Mouse (Mus musculus) kidney, postnatal 25 days (tissue): ENCODE data around the gene Nme4.

ENCODE experiments used
- DNase-seq, 2 experiments: peaks; one replicate each; pipeline ENCODE4 v3.0.0; 2021; ENCODE audit warnings: mixed read lengths in 2 of 2

Nme4 gene

DNA sequence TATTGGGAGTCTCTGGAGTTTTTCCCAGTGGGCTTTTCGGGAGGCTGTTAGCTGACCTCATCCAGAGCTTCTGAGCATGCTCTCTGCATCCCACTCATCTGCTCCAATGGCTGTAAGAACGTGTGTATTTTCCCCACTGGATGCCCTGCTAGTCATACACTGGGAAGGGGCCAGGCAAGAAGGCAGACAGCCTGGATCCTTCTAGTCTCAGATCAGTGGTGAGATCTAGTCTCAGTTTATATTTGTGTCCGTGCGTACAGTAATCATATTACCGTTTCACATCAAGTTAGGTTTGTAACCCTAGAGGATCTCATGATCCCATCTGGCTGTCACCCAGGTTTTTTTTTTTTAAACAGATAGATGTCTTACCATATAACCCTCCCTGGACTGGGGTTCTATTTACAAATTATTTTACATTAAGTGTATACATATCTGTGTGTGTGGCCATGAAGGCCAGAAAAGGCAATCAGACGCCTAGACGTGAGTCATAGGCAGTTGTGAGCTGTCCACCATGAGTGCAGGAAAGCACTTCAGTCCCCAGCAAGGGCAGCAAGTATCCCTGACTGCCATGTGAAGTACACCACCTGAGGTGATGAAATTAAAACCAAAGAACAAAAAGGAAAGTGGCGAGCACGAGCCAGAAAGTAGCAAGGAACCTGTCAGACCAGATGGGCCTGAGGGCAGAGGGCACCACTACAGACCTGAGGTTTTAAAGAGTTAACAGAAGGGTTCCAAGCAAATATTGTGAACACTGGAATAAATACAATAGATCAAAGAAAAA, 37.4 kb downstream of the Nme4 start:
- DNase-seq: no peak

DNA sequence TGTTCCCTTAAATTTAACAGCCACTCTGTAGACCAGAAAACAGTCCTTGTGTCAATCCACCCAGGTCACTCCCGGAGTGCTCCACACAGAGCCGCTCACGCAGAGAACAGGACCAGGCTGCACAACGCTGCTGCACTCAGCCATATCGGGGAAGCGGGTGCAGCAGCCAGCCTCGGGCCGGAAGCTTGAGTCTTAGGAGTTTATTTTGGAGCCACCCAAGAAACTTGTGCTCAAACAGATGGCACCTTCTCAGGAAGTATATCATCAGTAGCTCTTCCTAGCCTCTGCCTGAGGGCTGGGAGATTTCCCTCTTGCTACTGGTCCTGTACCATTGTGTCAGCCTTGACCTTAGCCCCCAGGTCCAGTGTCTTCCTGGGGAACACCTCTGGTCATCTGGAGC, 38.1 kb downstream of the Nme4 start:
- DNase-seq: no peak

DNA sequence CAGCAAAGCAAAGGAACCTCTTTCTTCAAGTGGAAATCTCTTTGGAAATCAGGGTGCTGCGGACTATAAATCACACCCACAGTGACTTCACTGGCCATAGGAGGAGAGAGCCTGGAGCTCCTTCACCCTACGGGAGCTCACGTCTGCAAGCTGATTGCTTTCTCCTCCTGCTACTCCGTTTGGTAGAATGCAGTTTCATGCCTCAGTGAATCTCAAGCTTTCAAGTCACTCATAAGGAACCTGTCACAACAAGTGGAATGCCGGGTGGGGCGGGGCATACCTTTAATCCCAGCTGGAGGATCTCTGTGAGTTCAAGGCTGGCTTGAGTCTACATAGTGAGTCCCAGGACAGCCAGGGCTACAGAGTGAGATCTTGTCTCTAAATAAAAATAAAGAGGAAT, 40.2 kb downstream of the Nme4 start:
- peak; percentile 63 to 66 for DNase-seq

DNA sequence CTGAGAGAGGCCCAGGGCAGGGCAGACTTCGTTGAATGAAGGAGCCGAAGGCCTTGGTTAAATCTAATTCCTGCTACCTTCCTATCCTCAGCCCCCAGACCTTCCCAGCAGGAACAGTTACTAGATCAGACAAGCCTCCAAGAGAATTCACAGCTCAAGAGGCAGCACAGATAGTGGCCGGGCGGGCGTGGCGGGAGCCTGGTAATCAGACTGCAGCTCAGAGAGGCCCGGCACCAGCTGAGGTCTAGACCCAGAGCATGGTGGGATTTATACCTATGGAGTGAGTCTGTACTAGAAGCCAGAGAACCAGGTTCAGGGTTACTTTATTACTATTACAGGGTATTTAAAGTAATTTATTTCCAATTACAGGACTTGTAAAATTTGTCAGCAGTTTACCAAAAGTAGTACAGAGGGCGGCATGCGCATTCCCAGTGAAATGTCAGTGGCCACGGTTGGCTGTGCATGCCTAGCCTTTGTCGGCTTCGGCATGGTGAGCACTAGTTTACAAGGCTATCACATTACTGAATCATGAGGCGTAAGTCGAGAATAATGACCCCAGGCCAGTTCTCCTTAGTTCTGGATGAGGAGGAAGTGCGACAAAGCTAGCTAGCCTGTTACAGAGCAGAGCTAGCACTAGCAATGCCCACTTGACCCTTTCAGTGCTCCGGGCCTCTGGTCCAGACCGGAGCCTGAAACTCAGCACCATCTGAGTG, 41.1 kb downstream of the Nme4 start:
- DNase-seq: peak; percentile 54 to 75

DNA sequence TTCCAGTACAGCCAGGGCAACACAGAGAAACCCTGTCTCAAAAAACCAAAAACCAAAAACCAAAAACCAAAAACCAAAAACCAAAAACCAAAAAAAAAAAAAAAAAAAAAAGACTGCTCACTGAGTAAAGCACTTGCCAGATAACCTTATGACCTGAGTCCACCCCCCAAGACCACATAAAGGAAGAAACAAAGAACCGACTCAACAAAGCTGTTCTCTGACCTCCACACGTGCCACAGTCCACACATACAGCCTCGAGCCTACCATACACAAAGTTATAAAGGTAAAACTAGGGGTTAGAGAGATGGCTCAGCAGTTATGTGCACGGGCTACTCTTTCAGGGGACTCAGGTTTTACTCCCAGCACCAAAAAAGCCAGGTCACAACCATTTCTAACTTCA, 42.7 kb downstream of the Nme4 start:
- DNase-seq: no peak

DNA sequence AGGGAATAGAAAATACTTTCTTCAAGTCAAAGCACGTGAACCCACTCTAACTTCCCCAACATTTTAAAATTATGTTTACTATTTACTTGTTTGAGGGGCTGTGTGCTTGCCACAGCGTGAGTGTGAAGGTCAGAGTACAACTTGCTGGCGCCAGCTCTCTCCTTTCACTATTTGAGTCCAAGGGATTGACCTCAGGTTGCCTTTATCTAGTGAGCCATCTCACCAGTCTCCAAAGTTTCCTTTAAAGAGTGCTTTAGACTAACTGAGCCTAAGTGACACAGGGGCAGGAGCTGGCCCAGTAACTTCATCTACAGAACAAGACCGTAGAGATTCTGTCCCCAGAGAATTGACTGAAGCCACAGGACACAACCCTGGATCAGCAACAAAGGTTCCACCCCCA, 43.3 kb downstream of the Nme4 start:
- DNase-seq: peak; percentile 38 to 64

DNA sequence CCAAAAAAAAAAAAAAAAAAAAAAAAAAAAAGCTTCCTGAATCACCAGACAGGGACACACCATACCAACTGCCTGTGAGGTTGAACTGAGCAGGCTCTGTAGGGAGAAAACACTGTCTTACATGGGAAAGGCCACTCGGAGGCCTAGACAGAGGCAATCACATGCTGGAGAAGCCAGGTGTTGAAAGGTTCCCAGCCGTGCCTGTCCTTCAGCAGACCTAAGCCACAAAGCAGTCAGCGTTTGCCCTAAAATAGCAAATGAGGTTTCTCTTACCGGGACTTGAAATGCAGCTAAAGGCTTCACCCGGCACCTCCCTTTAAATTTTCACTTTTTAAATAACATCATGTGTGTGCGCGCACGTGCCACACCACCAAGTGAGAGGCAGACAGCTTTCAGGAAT, 47.3 kb downstream of the Nme4 start:
- DNase-seq: no peak

DNA sequence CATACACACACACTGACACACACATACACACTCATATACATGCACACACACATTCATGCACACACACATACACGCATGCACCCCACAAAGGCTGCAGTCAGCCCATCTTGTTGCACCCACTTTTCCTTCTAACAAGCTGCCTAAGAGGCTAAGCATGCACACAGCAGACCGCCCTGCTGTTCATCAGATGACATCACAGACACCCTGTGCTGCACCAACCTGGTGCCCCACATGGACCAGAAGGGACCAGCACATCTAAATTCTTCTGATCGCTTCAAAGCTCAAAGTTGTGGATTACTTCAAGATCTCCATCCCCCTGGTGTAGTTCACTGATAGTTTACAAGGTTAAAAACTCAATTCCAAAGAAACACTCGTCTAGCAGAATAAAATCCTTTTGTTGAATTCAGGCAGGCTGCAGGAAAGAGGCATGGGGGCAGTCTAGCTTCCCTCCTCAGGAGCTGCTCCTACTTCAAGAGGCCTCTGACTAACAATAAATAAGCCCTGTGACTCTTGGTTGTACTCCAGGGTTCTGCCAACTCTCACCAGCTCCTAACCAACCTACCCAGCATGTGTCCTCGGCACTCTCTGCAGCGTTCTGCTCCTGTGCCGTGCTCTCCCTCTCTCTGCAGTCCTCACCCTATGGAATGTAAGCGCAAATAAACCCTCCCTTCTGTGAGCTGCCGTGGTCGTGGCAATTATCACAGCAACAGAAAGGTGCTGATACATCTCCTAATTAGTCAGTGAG, 49.0 kb downstream of the Nme4 start:
- DNase-seq: no peak

DNA sequence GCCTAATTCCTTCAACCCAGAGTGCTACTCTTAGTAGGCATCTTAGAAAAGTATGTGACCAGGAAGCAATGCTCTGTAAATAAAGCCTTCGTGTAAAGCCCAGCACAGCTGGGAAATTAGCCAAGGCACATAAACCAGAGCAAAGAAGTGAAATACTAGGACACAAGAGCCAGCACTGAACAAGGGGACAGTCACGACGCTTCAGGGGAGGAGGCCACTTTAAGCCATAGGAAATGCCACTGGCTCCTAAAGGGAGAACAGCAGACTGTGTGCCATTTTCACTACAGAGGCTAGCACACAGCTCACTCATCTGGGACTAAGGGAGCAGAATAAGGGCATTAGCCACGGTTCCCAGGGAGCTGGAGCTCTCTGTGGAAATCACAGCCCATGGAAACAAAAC, 50.1 kb downstream of the Nme4 start:
- no peak for DNase-seq

DNA sequence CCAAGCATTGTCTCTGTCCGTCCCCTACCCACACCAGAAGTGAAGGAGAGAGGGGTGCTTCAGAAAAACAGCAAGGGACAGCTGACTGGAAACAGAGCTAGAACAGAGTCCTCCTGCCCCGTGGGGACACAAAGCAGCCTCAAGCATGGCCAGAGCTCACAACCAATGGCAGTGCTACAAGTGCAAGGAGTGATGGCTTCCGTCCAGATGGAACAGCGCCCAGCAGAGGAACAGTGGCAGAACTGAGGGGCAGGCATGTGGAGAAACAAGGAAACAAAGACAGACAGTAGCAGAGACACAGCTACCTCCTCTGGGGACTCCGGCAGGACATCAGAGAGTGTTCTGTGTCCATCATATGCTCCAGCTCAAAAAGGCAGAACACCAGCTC, 52.2 kb downstream of the Nme4 start:
- peak; percentile 93 for DNase-seq

DNA sequence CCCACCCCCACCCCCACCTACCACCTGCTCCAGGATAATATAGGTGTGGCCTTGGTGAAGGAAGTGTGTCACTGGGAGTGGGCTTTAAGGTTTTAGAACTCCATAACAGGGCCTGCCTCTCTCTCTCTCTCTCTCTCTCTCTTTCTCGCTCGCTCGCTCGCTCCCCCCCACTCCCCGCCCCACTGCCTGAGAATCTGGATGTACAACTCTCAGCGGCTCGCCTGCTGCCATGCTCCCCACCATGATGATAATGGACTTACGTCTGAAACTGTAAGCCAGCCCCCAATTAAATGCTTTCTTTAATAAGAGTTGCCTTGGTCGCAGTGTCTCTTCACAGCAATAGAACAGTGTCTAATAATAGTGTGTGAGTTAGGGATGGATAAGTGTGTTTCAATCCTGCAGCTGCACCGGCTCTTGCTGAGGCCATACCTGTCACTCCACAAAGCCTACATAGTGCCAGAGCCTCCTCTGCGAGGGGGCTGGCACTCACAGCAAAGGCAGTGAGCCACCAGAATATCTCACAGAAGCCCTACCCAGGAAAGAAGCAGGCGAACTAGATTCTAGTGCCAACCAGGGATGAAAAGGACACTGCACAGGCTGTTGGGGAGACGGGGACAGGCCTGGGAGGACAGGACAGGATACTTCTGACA, 52.7 kb downstream of the Nme4 start:
- DNase-seq: no peak
